Mouse (Mus musculus) lung, embryonic 14.5 days (tissue): ENCODE results near the gene Cort. TPM values are rescaled to one million over a fixed set of nuclear protein-coding genes. Genes with fewer than 3 reads are reported as not detected.

Experiments used
- ATAC-seq: fragments of 200-750 bp; cut with Nextera tagmentation; 2 replicates; pipeline ENCODE4 v1.8.0; 2017; ENCODE audit warnings: mild to moderate bottlenecking, moderate TSS enrichment, moderate library complexity; ENCODE audit not compliant: insufficient read depth
- DNase-seq: peaks from one replicate; pipeline ENCODE4 v3.0.0-alpha.2; 2015
- H3K27ac ChIP-seq: fragments of 300-500 bp; sonication (generic); 2 replicates; pipeline ENCODE4 v1.5.1; 2014; ENCODE audit warnings: low read depth, mild to moderate bottlenecking, moderate library complexity
- H3K27me3 ChIP-seq: fragments of 300-500 bp; sonication (generic); 2 replicates; pipeline ENCODE4 v1.6.1; 2014; ENCODE audit warnings: low read length, control low read depth; ENCODE audit not compliant: insufficient read depth
- H3K36me3 ChIP-seq: fragments of 300-500 bp; sonication (generic); 2 replicates; pipeline ENCODE4 v1.6.1; 2014; ENCODE audit warnings: control low read depth; ENCODE audit not compliant: insufficient read depth
- H3K4me1 ChIP-seq: fragments of 300-500 bp; sonication (generic); 2 replicates; pipeline ENCODE4 v1.6.1; 2014; ENCODE audit warnings: antibody characterized with exemption, control low read depth; ENCODE audit not compliant: insufficient read depth
- H3K4me2 ChIP-seq: fragments of 300-500 bp; sonication (generic); 2 replicates; pipeline ENCODE4 v1.6.1; 2014; ENCODE audit warnings: mild to moderate bottlenecking
- H3K4me3 ChIP-seq: fragments of 300-500 bp; sonication (generic); 2 replicates; pipeline ENCODE4 v1.5.1; 2014; ENCODE audit warnings: low read depth, low read length
- H3K9ac ChIP-seq: fragments of 300-500 bp; sonication (generic); 2 replicates; pipeline ENCODE4 v1.6.1; 2014
- H3K9me3 ChIP-seq: fragments of 300-500 bp; sonication (generic); 2 replicates; pipeline ENCODE4 v1.6.1; 2016; ENCODE audit warnings: low read depth, low read length, control low read depth
- CTCF ChIP-seq: IDR thresholded peaks from 2 replicates; pipeline ENCODE4 v1.5.1; 2016; ENCODE audit warnings: antibody characterized with exemption, low read depth
- WGBS: fragments of 180-500 bp; shearing (Covaris S2); extraction: QIAGEN DNeasy Blood & Tissue Kit; methylation state at CpG from one replicate; pipeline ENCODE4 v1.1.7; 2014; 5-methylcytosine and 5-hydroxymethylcytosine counted together
- polyA plus RNA-seq: library from polyadenylated mRNA; unstranded; fragments of >200 nt; fragmentation: Nextera tagmentation; extraction: Ambion mirVana; gene quantifications from 2 replicates; pipeline ENCODE4 v1.2.1, GENCODE M21; 2014

Cort gene
- polyA plus RNA-seq, 1 experiment from 2014 or later: not detected

GRCm38 (mm10) chr4:149078261-149078660 lies 48.3 kb downstream of the Cort start:
- H3K9ac ChIP-seq: no peak overlapping the region
- DNase-seq: no peak
- H3K27ac ChIP-seq: no peak overlapping the region
- no peak for ATAC-seq
- H3K4me1 ChIP-seq: peaks cover 2% of the 10 kb centered on the region; the same call in 1 of the 2 replicates
- peaks cover 14% of the 10 kb centered on the region; the same call in 1 of the 2 replicates for H3K36me3 ChIP-seq
- H3K27me3 ChIP-seq: no peaks in the 10 kb centered on the region
- H3K4me3 ChIP-seq: no peak overlapping the region
- no peaks in the 10 kb centered on the region for H3K9me3 ChIP-seq
- TF ChIP-seq CTCF: no peak
- H3K4me2 ChIP-seq: no peak overlapping the region
- 47% methylated on average over 4 of the region's 4 CpGs for WGBS

GRCm38 (mm10) chr4:149075871-149076575 lies 50.5 kb downstream of the Cort start:
- Histone ChIP-seq H3K36me3 (peaks cover 22% of the 10 kb centered on the region), H3K9me3 (no peaks in the 10 kb centered on the region), H3K4me3 (no peak overlapping the region), H3K9ac (no peak overlapping the region), H3K27me3 (no peaks in the 10 kb centered on the region), H3K4me1 (0 out of 2 replicates have a peak, but pooled peaks cover 2% of the 10 kb centered on the region), H3K4me2 (no peak overlapping the region), H3K27ac (0 out of 2 replicates have a peak overlapping the region, but pooled peaks have one; percentile 3)
- peak; percentile 55 for TF ChIP-seq CTCF
- ATAC-seq: peak; percentile 53
- DNase-seq: peak; percentile 88
- 19% methylated on average over 10 of the region's 10 CpGs for WGBS

GRCm38 (mm10) chr4:149075073-149075472 lies 51.5 kb downstream of the Cort start:
- Histone ChIP-seq H3K4me3 (no peak overlapping the region), H3K36me3 (peaks cover 22% of the 10 kb centered on the region), H3K9me3 (no peaks in the 10 kb centered on the region), H3K27ac (peak overlapping the region; percentile 50), H3K27me3 (no peaks in the 10 kb centered on the region), H3K9ac (no peak overlapping the region), H3K4me1 (0 out of 2 replicates have a peak, but pooled peaks cover 2% of the 10 kb centered on the region), H3K4me2 (no peak overlapping the region)
- WGBS: 81% methylated on average over 13 of the region's 13 CpGs
- DNase-seq (peak; percentile 39), ATAC-seq (peak; percentile 53; the same call in 1 of the 2 replicates)
- TF ChIP-seq CTCF: no peak

Other genes starting within 250 kb of the Cort start
- gene Pex14, start 26.9 kb downstream of the Cort start, polyA plus RNA-seq: 39.6 and 43.7 TPM in 2 replicates
- 26.3 and 29.7 TPM in 2 replicates for gene Dffa, start 22.6 kb downstream of the Cort start, polyA plus RNA-seq
- gene Cenps, start 10.9 kb upstream of the Cort start, polyA plus RNA-seq: 42.7 and 44.3 TPM in 2 replicates
- 45.7 and 47.0 TPM in 2 replicates for gene Pgd, start 40.0 kb upstream of the Cort start, polyA plus RNA-seq
- gene Kif1b, start 180.9 kb upstream of the Cort start, polyA plus RNA-seq: 38.9 and 39.7 TPM in 2 replicates